Mouse (Mus musculus): ENCODE data around the gene Serpina3f. TPM values are rescaled to one million over a fixed set of nuclear protein-coding genes. Genes with fewer than 3 reads are reported as not detected.
A peak's percentile ranks its signal among the peaks of the same experiment; 100 is the strongest.

Serpina3f gene
- polyA plus RNA-seq, 1 experiment from 2014 or later: 0.13 TPM

DNA sequence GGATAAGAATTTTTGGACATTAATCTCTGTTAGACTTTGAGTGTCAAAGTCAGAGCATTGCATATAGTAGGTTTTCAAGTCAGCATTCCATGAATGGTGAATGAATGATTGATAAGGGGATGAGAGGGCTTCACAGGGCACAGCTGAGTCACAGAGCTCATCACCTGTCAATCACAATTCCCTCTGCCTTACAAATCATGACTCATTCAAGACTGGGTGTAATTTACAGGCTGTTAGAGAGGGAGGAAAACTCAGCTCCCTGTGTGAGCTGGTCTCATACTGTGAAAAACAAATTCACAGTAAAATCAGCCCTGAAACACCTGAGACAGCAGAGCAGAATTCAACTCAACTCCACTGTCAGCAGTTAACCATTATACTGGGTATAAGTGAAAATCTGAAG is 23.5 kb upstream of the Serpina3f start:
- DNase-seq (ENCODE audit: low spot score) (no peak), ATAC-seq (replicated peaks; ENCODE audit: insufficient number of reproducible peaks, low FRiP score, low TSS enrichment, low read depth) (no peak)
- H3K27me3 ChIP-seq (ENCODE audit: control insufficient read depth, insufficient read depth, low read length): no peaks in the 10 kb centered on the region
- H3K9ac ChIP-seq (replicated peaks; ENCODE audit: low read length): no peak overlapping the region
- H3K4me1 ChIP-seq (ENCODE audit: control insufficient read depth, insufficient read depth, low read length): no peaks in the 10 kb centered on the region
- no peak overlapping the region for H3K4me3 ChIP-seq (ENCODE audit: low read depth, low read length)
- H3K27ac ChIP-seq (replicated peaks; ENCODE audit: low read depth, low read length): no peak overlapping the region
- no peaks in the 10 kb centered on the region for H3K36me3 ChIP-seq (replicated peaks; ENCODE audit: control insufficient read depth, insufficient read depth, low read depth, low read length)
- H3K9me3 ChIP-seq (replicated peaks; ENCODE audit: control insufficient read depth, low read length): no peaks in the 10 kb centered on the region
- H3K4me2 ChIP-seq (ENCODE audit: low read depth, low read length): no peak overlapping the region

DNA sequence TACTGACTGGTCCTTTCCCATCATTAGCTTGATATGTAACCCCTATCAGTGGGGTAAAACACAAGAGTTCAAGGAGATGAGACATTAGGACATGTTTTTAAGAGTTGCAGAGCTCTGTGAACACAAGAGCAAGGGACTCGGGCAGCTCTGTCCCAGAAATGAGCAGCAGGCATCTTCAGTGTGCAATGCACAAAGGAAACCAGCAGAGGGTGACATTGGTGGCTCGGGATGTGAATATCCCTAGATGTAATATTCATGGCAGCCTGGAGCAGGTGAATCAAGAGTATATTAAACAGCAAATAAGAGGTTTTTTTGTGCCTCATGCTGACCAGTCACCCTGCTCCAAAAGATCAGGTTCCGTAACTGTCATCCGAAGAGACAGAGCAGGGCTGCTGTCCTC is 5.2 kb upstream of the Serpina3f start:
- Histone ChIP-seq H3K27ac (replicated peaks; ENCODE audit: low read depth, low read length) (no peak overlapping the region), H3K27me3 (ENCODE audit: control insufficient read depth, insufficient read depth, low read length) (no peaks in the 10 kb centered on the region), H3K4me3 (ENCODE audit: low read depth, low read length) (no peak overlapping the region), H3K4me1 (ENCODE audit: control insufficient read depth, insufficient read depth, low read length) (no peaks in the 10 kb centered on the region), H3K9ac (replicated peaks; ENCODE audit: low read length) (no peak overlapping the region), H3K36me3 (replicated peaks; ENCODE audit: control insufficient read depth, insufficient read depth, low read depth, low read length) (no peaks in the 10 kb centered on the region), H3K9me3 (replicated peaks; ENCODE audit: control insufficient read depth, low read length) (no peaks in the 10 kb centered on the region), H3K4me2 (ENCODE audit: low read depth, low read length) (no peak overlapping the region)
- ATAC-seq (replicated peaks; ENCODE audit: insufficient number of reproducible peaks, low FRiP score, low TSS enrichment, low read depth) (no peak), DNase-seq (ENCODE audit: low spot score) (peak; percentile 7)
- 72% methylated on average over 4 of the region's 4 CpGs for WGBS

GRCm38 (mm10) chr12:104209802-104210201 is 4.5 kb upstream of the Serpina3f start:
- Histone ChIP-seq H3K27me3 (ENCODE audit: control insufficient read depth, insufficient read depth, low read length) (no peaks in the 10 kb centered on the region), H3K4me3 (ENCODE audit: low read depth, low read length) (no peak overlapping the region), H3K9me3 (replicated peaks; ENCODE audit: control insufficient read depth, low read length) (no peaks in the 10 kb centered on the region), H3K36me3 (replicated peaks; ENCODE audit: control insufficient read depth, insufficient read depth, low read depth, low read length) (no peaks in the 10 kb centered on the region), H3K4me2 (ENCODE audit: low read depth, low read length) (no peak overlapping the region), H3K9ac (replicated peaks; ENCODE audit: low read length) (no peak overlapping the region), H3K27ac (replicated peaks; ENCODE audit: low read depth, low read length) (no peak overlapping the region), H3K4me1 (ENCODE audit: control insufficient read depth, insufficient read depth, low read length) (no peaks in the 10 kb centered on the region)
- no peak for DNase-seq (ENCODE audit: low spot score)
- ATAC-seq (replicated peaks; ENCODE audit: insufficient number of reproducible peaks, low FRiP score, low TSS enrichment, low read depth): no peak
- 94% methylated on average over 2 of the region's 2 CpGs for WGBS

GRCm38 (mm10) chr12:104213689-104214444 is 477 bp upstream of the Serpina3f start:
- no peak overlapping the region for H3K27ac ChIP-seq (replicated peaks; ENCODE audit: low read depth, low read length)
- no peak overlapping the region for H3K4me2 ChIP-seq (ENCODE audit: low read depth, low read length)

GRCm38 (mm10) chr12:104215249-104215648 is 905 bp downstream of the Serpina3f start:
- ATAC-seq (replicated peaks; ENCODE audit: insufficient number of reproducible peaks, low FRiP score, low TSS enrichment, low read depth) (no peak), DNase-seq (ENCODE audit: low spot score) (no peak)
- Histone ChIP-seq H3K9ac (replicated peaks; ENCODE audit: low read length) (no peak overlapping the region), H3K9me3 (replicated peaks; ENCODE audit: control insufficient read depth, low read length) (no peaks in the 10 kb centered on the region), H3K4me3 (ENCODE audit: low read depth, low read length) (no peak overlapping the region), H3K27me3 (ENCODE audit: control insufficient read depth, insufficient read depth, low read length) (no peaks in the 10 kb centered on the region), H3K27ac (replicated peaks; ENCODE audit: low read depth, low read length) (no peak overlapping the region), H3K36me3 (replicated peaks; ENCODE audit: control insufficient read depth, insufficient read depth, low read depth, low read length) (no peaks in the 10 kb centered on the region), H3K4me1 (ENCODE audit: control insufficient read depth, insufficient read depth, low read length) (no peaks in the 10 kb centered on the region), H3K4me2 (ENCODE audit: low read depth, low read length) (no peak overlapping the region)
- 82% methylated on average over 1 of the region's 1 CpGs for WGBS

More at GRCm38 (mm10) chr12:104213689-104214444, 477 bp upstream of the Serpina3f start:
- DNase-seq (ENCODE audit: low spot score) (no peak), ATAC-seq (replicated peaks; ENCODE audit: insufficient number of reproducible peaks, low FRiP score, low TSS enrichment, low read depth) (no peak)
- 52% methylated on average over 2 of the region's 2 CpGs for WGBS
- H3K4me1 ChIP-seq (ENCODE audit: control insufficient read depth, insufficient read depth, low read length): no peaks in the 10 kb centered on the region
- H3K9me3 ChIP-seq (replicated peaks; ENCODE audit: control insufficient read depth, low read length): no peaks in the 10 kb centered on the region
- H3K9ac ChIP-seq (replicated peaks; ENCODE audit: low read length): no peak overlapping the region
- no peaks in the 10 kb centered on the region for H3K27me3 ChIP-seq (ENCODE audit: control insufficient read depth, insufficient read depth, low read length)
- no peaks in the 10 kb centered on the region for H3K36me3 ChIP-seq (replicated peaks; ENCODE audit: control insufficient read depth, insufficient read depth, low read depth, low read length)
- no peak overlapping the region for H3K4me3 ChIP-seq (ENCODE audit: low read depth, low read length)

DNA sequence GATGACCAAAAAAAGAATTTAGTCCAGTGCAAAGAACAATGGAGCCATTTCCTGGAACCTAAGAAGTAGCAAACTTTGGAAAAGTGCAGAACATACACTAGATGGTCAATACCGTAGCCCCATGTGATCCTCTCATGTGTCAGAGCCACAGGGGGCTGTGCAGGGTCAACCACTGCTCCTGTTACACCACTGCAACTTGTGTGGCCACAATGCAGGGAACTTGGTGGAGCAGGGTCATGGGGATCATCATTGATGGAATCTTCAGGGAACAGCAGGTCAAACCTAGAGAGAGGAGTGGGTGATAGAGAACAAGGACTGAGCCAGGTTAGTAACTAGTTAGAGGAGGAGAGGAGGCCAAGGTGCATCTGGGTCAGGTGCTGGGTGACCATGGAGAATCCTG is 7.3 kb downstream of the Serpina3f start:
- no peak for DNase-seq (ENCODE audit: low spot score)
- Histone ChIP-seq H3K4me1 (ENCODE audit: control insufficient read depth, insufficient read depth, low read length) (no peaks in the 10 kb centered on the region), H3K27me3 (ENCODE audit: control insufficient read depth, insufficient read depth, low read length) (no peaks in the 10 kb centered on the region), H3K9ac (replicated peaks; ENCODE audit: low read length) (no peak overlapping the region), H3K4me2 (ENCODE audit: low read depth, low read length) (no peak overlapping the region), H3K36me3 (replicated peaks; ENCODE audit: control insufficient read depth, insufficient read depth, low read depth, low read length) (no peaks in the 10 kb centered on the region), H3K9me3 (replicated peaks; ENCODE audit: control insufficient read depth, low read length) (no peaks in the 10 kb centered on the region), H3K4me3 (ENCODE audit: low read depth, low read length) (no peak overlapping the region), H3K27ac (replicated peaks; ENCODE audit: low read depth, low read length) (no peak overlapping the region)
- WGBS: 76% methylated on average over 1 of the region's 1 CpGs
- ATAC-seq (replicated peaks; ENCODE audit: insufficient number of reproducible peaks, low FRiP score, low TSS enrichment, low read depth): no peak

GRCm38 (mm10) chr12:104223690-104224089 is 9.3 kb downstream of the Serpina3f start:
- H3K4me2 ChIP-seq (ENCODE audit: low read depth, low read length): no peak overlapping the region
- no peak for ATAC-seq (replicated peaks; ENCODE audit: insufficient number of reproducible peaks, low FRiP score, low TSS enrichment, low read depth)

DNA sequence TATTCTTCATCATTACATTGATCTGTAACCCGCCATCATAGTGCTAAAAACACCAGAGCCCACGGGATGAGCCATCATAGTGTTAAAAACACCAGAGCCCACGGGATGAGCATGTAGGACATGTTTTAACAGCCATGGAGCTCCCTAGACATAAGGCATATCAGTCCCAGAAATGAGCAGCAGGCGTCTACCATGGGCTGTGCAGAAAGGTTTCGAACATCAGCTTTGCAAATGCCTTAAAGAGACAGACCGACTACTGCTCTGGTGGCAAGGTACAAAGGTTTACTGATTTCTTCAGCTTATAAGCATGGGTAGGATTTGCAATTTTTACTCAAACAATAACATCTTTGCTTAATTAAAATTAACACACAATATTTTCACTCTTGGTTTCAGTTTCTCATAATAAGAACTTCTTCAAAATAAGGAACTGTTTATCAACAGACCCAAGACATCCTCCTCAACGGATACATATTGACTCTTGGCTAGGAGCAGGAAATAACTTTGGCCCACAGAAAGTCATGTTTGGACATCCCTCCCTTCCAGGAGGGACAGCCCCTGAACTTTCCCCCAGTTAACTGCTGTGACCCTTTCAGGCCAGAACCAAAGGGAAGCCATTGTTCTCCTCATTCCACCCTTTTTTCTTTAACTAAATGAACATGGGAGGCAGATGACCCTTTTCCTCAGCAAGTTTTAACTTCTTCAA is 10.4 kb downstream of the Serpina3f start:
- Histone ChIP-seq H3K4me1 (ENCODE audit: control insufficient read depth, insufficient read depth, low read length) (no peaks in the 10 kb centered on the region), H3K27me3 (ENCODE audit: control insufficient read depth, insufficient read depth, low read length) (no peaks in the 10 kb centered on the region), H3K36me3 (replicated peaks; ENCODE audit: control insufficient read depth, insufficient read depth, low read depth, low read length) (no peaks in the 10 kb centered on the region), H3K4me2 (ENCODE audit: low read depth, low read length) (no peak overlapping the region), H3K9ac (replicated peaks; ENCODE audit: low read length) (no peak overlapping the region), H3K4me3 (ENCODE audit: low read depth, low read length) (no peak overlapping the region), H3K9me3 (replicated peaks; ENCODE audit: control insufficient read depth, low read length) (no peaks in the 10 kb centered on the region), H3K27ac (replicated peaks; ENCODE audit: low read depth, low read length) (no peak overlapping the region)
- WGBS: 62% methylated on average over 7 of the region's 7 CpGs
- ATAC-seq (replicated peaks; ENCODE audit: insufficient number of reproducible peaks, low FRiP score, low TSS enrichment, low read depth): no peak
- no peak for DNase-seq (ENCODE audit: low spot score)

More at GRCm38 (mm10) chr12:104223690-104224089, 9.3 kb downstream of the Serpina3f start:
- H3K9me3 ChIP-seq (replicated peaks; ENCODE audit: control insufficient read depth, low read length): no peaks in the 10 kb centered on the region
- H3K4me3 ChIP-seq (ENCODE audit: low read depth, low read length): no peak overlapping the region
- no peaks in the 10 kb centered on the region for H3K4me1 ChIP-seq (ENCODE audit: control insufficient read depth, insufficient read depth, low read length)
- no peaks in the 10 kb centered on the region for H3K27me3 ChIP-seq (ENCODE audit: control insufficient read depth, insufficient read depth, low read length)
- DNase-seq (ENCODE audit: low spot score): no peak
- 58% methylated on average over 1 of the region's 1 CpGs for WGBS
- no peaks in the 10 kb centered on the region for H3K36me3 ChIP-seq (replicated peaks; ENCODE audit: control insufficient read depth, insufficient read depth, low read depth, low read length)
- H3K9ac ChIP-seq (replicated peaks; ENCODE audit: low read length): no peak overlapping the region
- H3K27ac ChIP-seq (replicated peaks; ENCODE audit: low read depth, low read length): no peak overlapping the region
